Comparison of ENCODE assay signal across 20 mouse cellular contexts in the genomic region with DNA sequence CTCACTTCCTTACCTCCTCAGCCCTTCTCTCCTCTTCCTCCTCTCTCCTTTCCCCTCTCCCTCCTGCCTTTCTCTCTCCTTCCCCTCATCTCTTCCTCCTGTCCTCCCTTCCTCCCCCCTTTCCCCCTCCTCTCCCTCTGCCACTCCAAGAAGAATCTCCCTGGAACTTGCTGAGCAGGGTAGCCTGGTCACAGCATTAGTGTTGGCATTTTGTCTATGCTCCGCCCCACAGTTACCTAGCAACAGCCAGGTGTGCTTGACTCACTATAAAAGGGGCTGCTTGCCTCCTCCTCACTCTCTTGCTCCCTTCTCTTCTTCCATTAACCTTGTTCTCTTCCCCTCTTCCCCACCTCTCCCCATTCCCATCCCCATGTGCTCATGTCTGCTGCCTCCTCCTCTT.
"Had no signal": no experiment of that assay in that cellular context is flagged by ENCODE, and none has a peak within 500 bp of the region (broad histone marks: within the 10 kb centered on the region; RNA-seq: fewer than 3 reads in every experiment).

No protein-coding gene starts in this region.

- H3K36me3 ChIP-seq: midbrain, embryonic 10.5 days; midbrain, embryonic 12.5 days; neural tube, embryonic 13.5 days; neural tube, embryonic 15.5 days; stomach, embryonic 15.5 days had no signal

- H3K4me1 ChIP-seq: midbrain, embryonic 10.5 days; midbrain, embryonic 12.5 days; stomach, embryonic 15.5 days had no signal

- H3K9me3 ChIP-seq: midbrain, embryonic 10.5 days; midbrain, embryonic 12.5 days; neural tube, embryonic 13.5 days; neural tube, embryonic 15.5 days; stomach, embryonic 15.5 days had no signal

- DNase-seq: lung, adult 18-20 months; lung, postnatal 10 days; lung, postnatal 4 days; midbrain, embryonic 14.5 days; retina, postnatal 1 day; right cerebral cortex, adult 18-20 months; right cerebral cortex, postnatal 25 days; right cerebral cortex, postnatal 4 days; spleen, adult 18-20 months; thymus, adult 18-20 months; thymus, postnatal 14 days; thymus, postnatal 36 days had no signal

- ATAC-seq: midbrain, embryonic 16.5 days had no signal

- H3K4me2 ChIP-seq: midbrain, embryonic 12.5 days; neural tube, embryonic 13.5 days; neural tube, embryonic 15.5 days; stomach, embryonic 15.5 days had no signal

- H3K9ac ChIP-seq: liver, embryonic 14.5 days; midbrain, embryonic 12.5 days; neural tube, embryonic 13.5 days; neural tube, embryonic 15.5 days; stomach, embryonic 15.5 days had no signal

- H3K4me3 ChIP-seq: midbrain, embryonic 10.5 days; midbrain, embryonic 12.5 days; myocyte; neural tube, embryonic 13.5 days; neural tube, embryonic 15.5 days; stomach, embryonic 15.5 days had no signal

- H3K27ac ChIP-seq: liver, embryonic 14.5 days; midbrain, embryonic 10.5 days; midbrain, embryonic 12.5 days; neural tube, embryonic 13.5 days; neural tube, embryonic 15.5 days; stomach, embryonic 15.5 days had no signal

- H3K27me3 ChIP-seq: midbrain, embryonic 12.5 days; neural tube, embryonic 13.5 days; stomach, embryonic 15.5 days had no signal
